Mouse (Mus musculus): ENCODE measurements around the gene Cope.

GRCm38 (mm10) chr8:70329124-70329834 is 27.0 kb downstream of the Cope start, which contains the start of gene Gdf1:
- no peak for TF ChIP-seq CTCF (IDR thresholded peaks at IDR 0.05; ENCODE audit: control insufficient read depth, insufficient read depth, low read length)
- no peak for TF ChIP-seq POLR2A (IDR thresholded peaks at IDR 0.05; ENCODE audit: borderline replicate concordance, control insufficient read depth, low read depth, low read length)

Data from bone marrow, adult 2 months (tissue).